Mouse (Mus musculus): ENCODE measurements around the gene Smim7.

GRCm38 (mm10) chr8:72587806-72588205, 16.9 kb upstream of the Smim7 start:
- TF ChIP-seq CTCF (IDR thresholded peaks at IDR 0.05; ENCODE audit: low read depth) = no peak
- TF ChIP-seq EP300 (optimal IDR thresholded peaks at IDR 0.05) = no peak
